Mouse (Mus musculus): ENCODE results near the gene Syngr3. TPM values are rescaled to one million over a fixed set of nuclear protein-coding genes. Genes with fewer than 3 reads are reported as not detected.

Syngr3 gene
- total RNA-seq (2012; rRNA removed), result 0.15 TPM in 1 of 2 replicates, not detected in the other
- under 1 TPM in 1 of 2 experiments, not detected in 1; 0.68 TPM for polyA plus RNA-seq (2012; ENCODE audit: insufficient read depth in 1 of 2, insufficient read length in 2 of 2, low read depth in 1 of 2, low replicate concordance in 2 of 2, missing spikeins in 1 of 2)

- no peaks in the 10 kb centered on the region for H3K9me3 ChIP-seq (replicated peaks; ENCODE audit: insufficient read depth, low read length)
- H3K9ac ChIP-seq (ENCODE audit: control insufficient read depth, low read depth, low read length, poor library complexity, severe bottlenecking), result no peak within 1 kb of the TSS
- peaks cover 0 to 16% of the 10 kb centered on the region in 2 experiments; a peak in 3 of 4 replicates for H3K4me1 ChIP-seq (ENCODE audit: control insufficient read depth in 1 of 2, insufficient read depth in 2 of 2, low read length in 2 of 2)
- DNase-seq (ENCODE audit: low read depth, low spot score), result no peak
- H3K27me3 ChIP-seq (ENCODE audit: control insufficient read depth in 1 of 2, insufficient read depth in 2 of 2, low read length in 2 of 2), result no peaks in the 10 kb centered on the region
- no peaks in the 10 kb centered on the region for H3K79me2 ChIP-seq (ENCODE audit: control insufficient read depth, insufficient read depth, low read length, poor library complexity)
- H3K36me3 ChIP-seq (ENCODE audit: control insufficient read depth in 1 of 2, insufficient read depth in 2 of 2, low read length in 2 of 2), result peaks cover 0 to 3% of the 10 kb centered on the region in 2 experiments; a peak in 1 of 4 replicates
- TF ChIP-seq GABPA (IDR thresholded peaks at IDR 0.05; ENCODE audit: low read depth, low read length), result no peak
- TF ChIP-seq SMC3 (IDR thresholded peaks at IDR 0.05; ENCODE audit: low read depth, low read length), result no peak
- TF ChIP-seq CHD1 (IDR thresholded peaks at IDR 0.05; ENCODE audit: low read depth, low read length), result no peak
- TF ChIP-seq SIN3A (IDR thresholded peaks at IDR 0.05; ENCODE audit: low read length), result no peak
- no peak for TF ChIP-seq POLR2AphosphoS5 (IDR thresholded peaks at IDR 0.05; ENCODE audit: borderline replicate concordance, low read depth, low read length)
- TF ChIP-seq RCOR1 (IDR thresholded peaks at IDR 0.05; ENCODE audit: low read depth, low read length), result no peak
- no peak for TF ChIP-seq ZMIZ1 (IDR thresholded peaks at IDR 0.05; ENCODE audit: low read depth, low read length)
- TF ChIP-seq USF1 (IDR thresholded peaks at IDR 0.05; ENCODE audit: low read depth, low read length), result no peak
- TF ChIP-seq TAL1 (IDR thresholded peaks at IDR 0.05; ENCODE audit: low read length), result no peak
- no peak for TF ChIP-seq MAFK (IDR thresholded peaks at IDR 0.05; ENCODE audit: borderline replicate concordance, low read depth, low read length)
- TF ChIP-seq EP300 (IDR thresholded peaks at IDR 0.05; ENCODE audit: low read depth in 1 of 2, low read length in 2 of 2), result no peak
- no peak for TF ChIP-seq UBTF (IDR thresholded peaks at IDR 0.05; ENCODE audit: borderline replicate concordance, insufficient read depth, low read depth, low read length)
- no peak within 1 kb of the TSS for H3K4me3 ChIP-seq (ENCODE audit: control insufficient read depth in 1 of 2, insufficient read depth in 1 of 2, low read depth in 2 of 2, low read length in 2 of 2)
- no peak within 1 kb of the TSS for H3K27ac ChIP-seq (ENCODE audit: control insufficient read depth, low read depth, low read length)
Observed at GRCm38 (mm10) chr17:24689251-24690081, at the start of gene Syngr3. TSS of gene Syngr3 (minus strand) at chr17:24689955.

- peaks cover 2% of the 10 kb centered on the region; the same call in 1 of the 2 replicates for H3K79me2 ChIP-seq (ENCODE audit: control insufficient read depth, insufficient read depth, low read length, poor library complexity)
- H3K4me3 ChIP-seq (ENCODE audit: control insufficient read depth in 1 of 2, insufficient read depth in 1 of 2, low read depth in 2 of 2, low read length in 2 of 2), result no peak overlapping the region
- no peaks in the 10 kb centered on the region for H3K9me3 ChIP-seq (replicated peaks; ENCODE audit: insufficient read depth, low read length)
- no peak for DNase-seq (ENCODE audit: low read depth, low spot score)
- no peaks in the 10 kb centered on the region for H3K27me3 ChIP-seq (ENCODE audit: control insufficient read depth in 1 of 2, insufficient read depth in 2 of 2, low read length in 2 of 2)
- peaks cover 0 to 10% of the 10 kb centered on the region in 2 experiments; a peak in 1 of 4 replicates for H3K36me3 ChIP-seq (ENCODE audit: control insufficient read depth in 1 of 2, insufficient read depth in 2 of 2, low read length in 2 of 2)
- no peak overlapping the region for H3K9ac ChIP-seq (ENCODE audit: control insufficient read depth, low read depth, low read length, poor library complexity, severe bottlenecking)
- TF ChIP-seq ZC3H11A (IDR thresholded peaks at IDR 0.05; ENCODE audit: low read depth, low read length), result no peak
- TF ChIP-seq MAZ (IDR thresholded peaks at IDR 0.05; ENCODE audit: low read depth, low read length), result no peak
- TF ChIP-seq SIN3A (IDR thresholded peaks at IDR 0.05; ENCODE audit: low read length), result no peak
- TF ChIP-seq POLR2A (IDR thresholded peaks at IDR 0.05; ENCODE audit: control insufficient read depth in 1 of 2, insufficient read depth in 1 of 2, low read depth in 1 of 2, low read length in 2 of 2, poor library complexity in 1 of 2), result no peak
- no peak for TF ChIP-seq MAX (IDR thresholded peaks at IDR 0.05; ENCODE audit: low read length)
- no peak for TF ChIP-seq USF1 (IDR thresholded peaks at IDR 0.05; ENCODE audit: low read depth, low read length)
- no peak for TF ChIP-seq BHLHE40 (IDR thresholded peaks at IDR 0.05; ENCODE audit: borderline replicate concordance, low read depth, low read length)
- no peak for TF ChIP-seq E2F4 (IDR thresholded peaks at IDR 0.05; ENCODE audit: borderline replicate concordance, low read depth, low read length)
- TF ChIP-seq ELF1 (IDR thresholded peaks at IDR 0.05; ENCODE audit: low read depth, low read length), result no peak
- no peak for TF ChIP-seq POLR2AphosphoS2 (IDR thresholded peaks at IDR 0.05; ENCODE audit: low read length)
- TF ChIP-seq CHD2 (IDR thresholded peaks at IDR 0.05; ENCODE audit: low read length), result no peak
- H3K27ac ChIP-seq (ENCODE audit: control insufficient read depth, low read depth, low read length), result no peak overlapping the region
- peaks cover 0 to 17% of the 10 kb centered on the region in 2 experiments; a peak in 2 of 4 replicates for H3K4me1 ChIP-seq (ENCODE audit: control insufficient read depth in 1 of 2, insufficient read depth in 2 of 2, low read length in 2 of 2)
Observed at GRCm38 (mm10) chr17:24738238-24738637, 48.5 kb upstream of the Syngr3 start.
